Mouse (Mus musculus) stomach, postnatal 0 days (tissue): ENCODE data around the gene Usp48. TPM values are rescaled to one million over a fixed set of nuclear protein-coding genes. Genes with fewer than 3 reads are reported as not detected.
"Not testable (repeated sequence)": the region's sequence is repeated elsewhere in the genome, so short reads cannot be mapped to it uniquely, and the experiment has no call there.

ENCODE experiments used
- ATAC-seq: fragments of 200-750 bp; cut with Nextera tagmentation; 2 replicates; pipeline ENCODE4 v1.8.0; 2017; ENCODE audit not compliant: low FRiP score, low TSS enrichment
- DNase-seq: peaks from one replicate; pipeline ENCODE4 v3.0.0-alpha.2; 2016; ENCODE audit warnings: low spot score
- H3K27ac ChIP-seq: fragments of 300-500 bp; sonication (generic); replicated peaks from 2 replicates; pipeline ENCODE4 v1.5.1; 2014; ENCODE audit warnings: mild to moderate bottlenecking, control low read depth
- H3K27me3 ChIP-seq: fragments of 300-500 bp; sonication (generic); 2 replicates; pipeline ENCODE4 v1.6.1; 2014; ENCODE audit warnings: low read length; ENCODE audit not compliant: control insufficient read depth, insufficient read depth
- H3K36me3 ChIP-seq: fragments of 300-500 bp; sonication (generic); 2 replicates; pipeline ENCODE4 v1.6.1; 2014; ENCODE audit warnings: low read length, mixed read lengths; ENCODE audit not compliant: control insufficient read depth, insufficient read depth
- H3K4me1 ChIP-seq: fragments of 300-500 bp; sonication (generic); replicated peaks from 2 replicates; pipeline ENCODE4 v1.6.1; 2014; ENCODE audit warnings: antibody characterized with exemption; ENCODE audit not compliant: control insufficient read depth, insufficient read depth
- H3K4me2 ChIP-seq: fragments of 300-500 bp; sonication (generic); replicated peaks from 2 replicates; pipeline ENCODE4 v1.6.1; 2014; ENCODE audit warnings: low read depth, mild to moderate bottlenecking, control low read depth, moderate library complexity
- H3K4me3 ChIP-seq: fragments of 300-500 bp; sonication (generic); 2 replicates; pipeline ENCODE4 v1.5.1; 2014; ENCODE audit warnings: low read depth, low read length, control low read depth
- H3K9ac ChIP-seq: fragments of 300-500 bp; sonication (generic); 2 replicates; pipeline ENCODE4 v1.6.1; 2014; ENCODE audit warnings: mild to moderate bottlenecking, low read length, control low read depth, mixed read lengths
- H3K9me3 ChIP-seq: fragments of 300-500 bp; sonication (generic); 2 replicates; pipeline ENCODE4 v1.6.1; 2016; ENCODE audit warnings: low read length; ENCODE audit not compliant: control insufficient read depth
- CTCF ChIP-seq: IDR thresholded peaks from 2 replicates; pipeline ENCODE4 v1.5.1; 2016; ENCODE audit warnings: antibody characterized with exemption, low read depth, mild to moderate bottlenecking, moderate library complexity
- EP300 ChIP-seq: optimal IDR thresholded peaks from 2 replicates; pipeline ENCODE3; 2016; ENCODE audit warnings: antibody characterized with exemption
- WGBS: fragments of 180-500 bp; shearing (Covaris S2); extraction: QIAGEN DNeasy Blood & Tissue Kit; methylation state at CpG from one replicate; pipeline ENCODE4 v1.1.7; 2014; 5-methylcytosine and 5-hydroxymethylcytosine counted together
- polyA plus RNA-seq: library from polyadenylated mRNA; unstranded; fragments of >200 nt; fragmentation: Nextera tagmentation; extraction: Ambion mirVana; gene quantifications from 2 replicates; pipeline ENCODE4 v1.2.1, GENCODE M21; 2015

Gene Usp48
- polyA plus RNA-seq, 1 experiment from 2014 or later, result 35.4 TPM

DNA sequence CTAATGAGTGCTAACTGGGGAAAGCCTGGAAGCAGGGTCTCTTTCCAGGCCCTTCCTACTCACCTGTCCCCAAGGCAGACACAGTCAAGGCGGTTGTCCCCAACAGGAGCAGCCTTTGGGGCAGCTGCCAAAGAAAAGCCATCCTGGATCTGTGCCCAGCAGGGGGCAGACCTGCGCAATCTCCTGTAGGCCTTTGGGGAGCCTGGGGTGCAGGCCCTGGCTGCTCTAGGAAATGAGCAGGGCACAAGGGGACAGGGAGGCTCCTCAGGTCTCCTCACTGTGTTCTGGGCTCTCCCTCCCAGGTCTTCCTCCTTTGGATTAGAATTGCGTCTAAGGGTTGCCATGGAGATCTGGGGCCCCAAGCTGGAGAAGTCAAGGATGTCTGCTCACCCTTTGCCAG lies 11.7 kb upstream of the Usp48 start:
- Histone ChIP-seq H3K4me3 (no peak overlapping the region), H3K27ac (no peak overlapping the region), H3K36me3 (no peaks in the 10 kb centered on the region), H3K9ac (no peak overlapping the region), H3K4me1 (no peaks in the 10 kb centered on the region), H3K9me3 (no peaks in the 10 kb centered on the region), H3K4me2 (no peak overlapping the region), H3K27me3 (no peaks in the 10 kb centered on the region; the same call in 1 of the 2 replicates)
- WGBS, result 46% methylated on average over 3 of the region's 3 CpGs
- no peak for TF ChIP-seq EP300
- peak; percentile 57 for TF ChIP-seq CTCF
- DNase-seq, result peak; percentile 40
- ATAC-seq, result no peak

DNA sequence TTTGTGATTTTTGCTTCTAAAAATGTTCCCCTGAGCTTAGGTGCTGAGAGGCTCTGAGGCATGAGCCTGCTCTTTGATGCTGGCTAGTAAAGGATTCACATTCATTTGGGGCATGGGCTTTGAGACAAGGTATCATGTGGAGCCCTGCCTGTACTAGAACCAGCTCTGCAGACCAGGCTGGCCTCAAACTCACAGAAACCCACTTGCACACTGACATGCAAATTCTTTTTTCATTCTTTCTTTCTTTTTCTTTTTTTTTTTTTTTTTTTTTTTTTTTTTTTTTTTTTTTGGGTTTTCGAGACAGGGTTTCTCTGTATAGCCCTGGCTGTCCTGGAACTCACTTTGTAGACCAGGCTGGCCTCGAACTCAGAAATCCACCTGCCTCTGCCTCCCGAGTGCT lies 4.5 kb upstream of the Usp48 start:
- not testable (repeated sequence) for H3K4me2 ChIP-seq, H3K27ac ChIP-seq, ATAC-seq, H3K36me3 ChIP-seq, H3K4me1 ChIP-seq, H3K4me3 ChIP-seq, DNase-seq, H3K27me3 ChIP-seq, H3K9ac ChIP-seq, H3K9me3 ChIP-seq
- 94% methylated on average over 1 of the region's 3 CpGs for WGBS

DNA sequence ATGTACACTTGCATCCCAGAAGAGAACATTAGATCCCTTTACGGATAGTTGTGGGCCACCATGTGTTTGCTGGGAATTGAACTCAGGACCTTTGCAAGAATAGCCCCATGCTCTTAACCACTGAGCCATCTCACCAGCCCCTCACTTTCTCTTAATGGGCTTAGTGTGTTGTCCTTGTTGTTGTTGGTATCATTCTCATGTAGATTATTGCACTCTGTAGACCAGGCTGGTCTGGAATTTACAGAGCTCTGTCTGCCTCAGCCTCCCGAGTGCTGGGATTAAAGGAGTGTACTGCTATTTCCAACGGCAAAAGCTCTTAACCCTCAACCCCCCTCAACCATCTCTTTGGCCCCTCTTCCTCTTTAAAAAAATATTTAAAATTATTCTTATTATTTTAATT lies 4.0 kb upstream of the Usp48 start:
- no peak for DNase-seq
- no peak for ATAC-seq
- no peak overlapping the region for H3K9ac ChIP-seq
- 79% methylated on average over 3 of the region's 3 CpGs for WGBS
- no peak overlapping the region for H3K27ac ChIP-seq
- no peaks in the 10 kb centered on the region for H3K4me1 ChIP-seq
- H3K27me3 ChIP-seq, result no peaks in the 10 kb centered on the region
- no peaks in the 10 kb centered on the region for H3K9me3 ChIP-seq
- H3K4me3 ChIP-seq, result no peak overlapping the region
- no peak overlapping the region for H3K4me2 ChIP-seq
- TF ChIP-seq CTCF (no peak), EP300 (no peak)
- H3K36me3 ChIP-seq, result no peaks in the 10 kb centered on the region

DNA sequence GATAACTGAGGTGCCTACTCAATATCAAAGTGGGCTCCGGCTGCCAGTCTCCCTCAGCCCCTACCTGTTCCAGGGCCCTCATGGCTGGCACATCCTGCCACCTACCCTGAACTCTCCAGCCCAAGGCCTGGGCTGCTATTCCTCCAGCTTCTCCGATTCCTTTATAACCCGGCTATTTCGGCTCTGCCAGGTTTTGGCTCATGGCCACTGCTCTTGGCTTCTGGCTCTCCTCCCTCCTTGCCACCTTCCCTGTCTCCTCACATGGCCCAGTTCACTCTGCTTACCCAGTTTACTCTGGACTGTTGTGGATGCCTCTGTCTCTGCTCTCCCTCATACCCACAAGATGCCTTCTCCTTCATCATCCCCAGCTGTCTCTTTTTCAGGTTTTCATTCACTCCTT lies 2.6 kb upstream of the Usp48 start:
- H3K27ac ChIP-seq, result no peak overlapping the region
- ATAC-seq (no peak), DNase-seq (no peak)
- no peak overlapping the region for H3K4me2 ChIP-seq
- H3K4me3 ChIP-seq, result no peak overlapping the region
- no peaks in the 10 kb centered on the region for H3K4me1 ChIP-seq
- H3K9ac ChIP-seq, result no peak overlapping the region
- TF ChIP-seq EP300, result no peak
- TF ChIP-seq CTCF, result no peak
- H3K36me3 ChIP-seq, result no peaks in the 10 kb centered on the region
- no peaks in the 10 kb centered on the region for H3K9me3 ChIP-seq
- H3K27me3 ChIP-seq, result no peaks in the 10 kb centered on the region
- WGBS, result 91% methylated on average over 4 of the region's 4 CpGs

DNA sequence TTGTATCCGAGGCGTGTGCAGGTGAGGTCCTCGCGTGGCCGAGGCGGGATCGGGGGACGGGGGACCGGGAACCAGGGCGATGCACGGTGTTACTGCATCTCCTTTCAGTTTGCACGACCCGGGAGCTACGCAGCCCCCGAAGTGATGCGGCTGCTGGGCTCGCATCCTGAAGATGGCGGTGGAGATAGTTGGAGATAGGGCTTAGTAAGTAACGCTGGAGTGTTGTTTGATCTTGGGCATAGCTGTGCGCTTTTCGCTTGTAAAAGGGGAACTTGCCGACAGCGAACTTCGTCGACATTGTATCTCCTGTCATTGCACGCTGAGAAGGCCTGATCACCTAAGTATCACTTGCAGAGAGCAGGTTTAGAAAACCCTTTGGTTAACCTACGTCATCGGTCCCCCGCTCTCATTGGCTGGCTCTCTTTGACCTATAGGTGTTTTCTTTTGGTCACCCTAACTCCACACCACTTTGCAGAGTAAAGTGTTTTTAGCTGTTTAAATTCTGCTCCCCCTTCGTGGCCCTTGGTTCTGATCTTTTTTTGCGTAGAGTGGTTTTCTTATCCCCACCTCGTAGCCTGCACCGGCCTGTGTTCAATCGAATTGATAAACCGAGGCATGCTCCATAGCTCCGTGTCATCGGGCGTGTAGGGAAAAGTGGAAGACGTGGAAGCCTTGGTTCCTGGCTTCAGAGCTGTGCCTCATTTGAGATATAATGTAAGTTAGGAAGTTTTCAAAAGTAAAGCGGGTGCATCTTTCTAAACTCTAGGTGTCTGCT lies 1.1 kb downstream of the Usp48 start:
- DNase-seq, result peak; percentile 66
- Histone ChIP-seq H3K4me1 (no peaks in the 10 kb centered on the region), H3K4me3 (peak overlapping the region; percentile 93), H3K27ac (peak overlapping the region; percentile 100), H3K9ac (peak overlapping the region; percentile 91), H3K27me3 (no peaks in the 10 kb centered on the region), H3K36me3 (no peaks in the 10 kb centered on the region), H3K4me2 (peak overlapping the region; percentile 54), H3K9me3 (no peaks in the 10 kb centered on the region)
- TF ChIP-seq EP300, result no peak
- ATAC-seq, result peak; percentile 13; the same call in 1 of the 2 replicates
- 2% methylated on average over 40 of the region's 40 CpGs for WGBS

DNA sequence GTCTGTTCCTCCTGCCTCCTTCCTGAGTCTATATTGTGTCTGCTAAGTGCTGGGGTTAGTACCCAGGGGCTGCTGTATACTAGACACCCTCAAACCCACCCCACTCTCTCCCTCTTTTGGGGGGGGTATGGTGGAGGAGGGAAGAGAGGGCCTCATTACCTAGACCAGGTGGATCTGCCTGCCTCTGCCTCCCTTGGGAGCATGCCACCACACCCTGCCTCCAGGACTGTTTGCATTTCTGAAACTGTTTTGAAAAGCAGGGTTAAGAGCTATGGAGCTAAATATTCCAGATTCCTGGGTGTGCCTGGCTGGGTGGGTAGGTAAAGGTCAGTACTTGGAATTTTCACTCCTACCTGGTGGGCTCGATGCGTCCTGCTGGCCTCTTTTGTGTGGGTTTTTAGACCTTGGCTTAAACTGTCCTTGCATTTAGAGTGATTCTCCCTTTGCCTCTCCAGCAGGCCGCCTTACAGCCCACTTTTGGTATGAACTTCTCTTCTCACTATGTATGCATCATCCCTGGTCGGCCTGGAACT lies 3.6 kb downstream of the Usp48 start:
- no peaks in the 10 kb centered on the region for H3K27me3 ChIP-seq
- no peaks in the 10 kb centered on the region for H3K9me3 ChIP-seq
- no peak for ATAC-seq
- H3K4me3 ChIP-seq, result no peak overlapping the region
- 90% methylated on average over 4 of the region's 4 CpGs for WGBS
- H3K27ac ChIP-seq, result no peak overlapping the region
- H3K4me1 ChIP-seq, result no peaks in the 10 kb centered on the region
- no peak overlapping the region for H3K9ac ChIP-seq
- TF ChIP-seq CTCF (no peak), EP300 (no peak)
- no peaks in the 10 kb centered on the region for H3K36me3 ChIP-seq
- H3K4me2 ChIP-seq, result no peak overlapping the region
- no peak for DNase-seq
